Mouse (Mus musculus): ENCODE results near the gene Zfp683. TPM values are rescaled to one million over a fixed set of nuclear protein-coding genes. Genes with fewer than 3 reads are reported as not detected.
A peak's percentile ranks its signal among the peaks of the same experiment; 100 is the strongest.

Gene Zfp683
- not detected in 2 replicates for polyA plus RNA-seq (2014; fragmentation: Nextera tagmentation; extraction: Ambion mirVana)

- Histone ChIP-seq H3K27me3 (ENCODE audit: control insufficient read depth, insufficient read depth, low read length) (no peaks in the 10 kb centered on the region), H3K36me3 (replicated peaks; ENCODE audit: control insufficient read depth, insufficient read depth, low read depth, low read length) (no peaks in the 10 kb centered on the region), H3K9ac (replicated peaks; ENCODE audit: low read length) (no peak within 1 kb of the TSS), H3K4me3 (ENCODE audit: low read depth, low read length) (no peak within 1 kb of the TSS), H3K4me1 (ENCODE audit: control insufficient read depth, insufficient read depth, low read length) (no peaks in the 10 kb centered on the region), H3K9me3 (replicated peaks; ENCODE audit: control insufficient read depth, low read length) (no peaks in the 10 kb centered on the region), H3K27ac (replicated peaks; ENCODE audit: low read depth, low read length) (no peak within 1 kb of the TSS), H3K4me2 (ENCODE audit: low read depth, low read length) (no peak within 1 kb of the TSS)
- DNase-seq (ENCODE audit: low spot score) (no peak), ATAC-seq (replicated peaks; ENCODE audit: insufficient number of reproducible peaks, low FRiP score, low TSS enrichment, low read depth) (no peak)
- 82% methylated on average over 3 of the region's 3 CpGs for WGBS
These were observed at the start of gene Zfp683 for GRCm38 (mm10) chr4:134053538-134053937. TSS of gene Zfp683 (plus strand) at chr4:134053838.

GRCm38 (mm10) chr4:134005581-134006358, 47.9 kb upstream of the Zfp683 start:
- Histone ChIP-seq H3K36me3 (replicated peaks; ENCODE audit: control insufficient read depth, insufficient read depth, low read depth, low read length) (no peaks in the 10 kb centered on the region), H3K9me3 (replicated peaks; ENCODE audit: control insufficient read depth, low read length) (no peaks in the 10 kb centered on the region), H3K9ac (replicated peaks; ENCODE audit: low read length) (no peak overlapping the region), H3K4me1 (ENCODE audit: control insufficient read depth, insufficient read depth, low read length) (no peaks in the 10 kb centered on the region), H3K4me3 (ENCODE audit: low read depth, low read length) (no peak overlapping the region), H3K27me3 (ENCODE audit: control insufficient read depth, insufficient read depth, low read length) (no peaks in the 10 kb centered on the region), H3K27ac (replicated peaks; ENCODE audit: low read depth, low read length) (no peak overlapping the region), H3K4me2 (ENCODE audit: low read depth, low read length) (no peak overlapping the region; the same call in 1 of the 2 replicates)
- ATAC-seq (replicated peaks; ENCODE audit: insufficient number of reproducible peaks, low FRiP score, low TSS enrichment, low read depth) (no peak), DNase-seq (ENCODE audit: low spot score) (no peak)
- WGBS = 85% methylated on average over 12 of the region's 12 CpGs

GRCm38 (mm10) chr4:134006845-134007244, 46.8 kb upstream of the Zfp683 start:
- Histone ChIP-seq H3K4me3 (ENCODE audit: low read depth, low read length) (no peak overlapping the region), H3K4me1 (ENCODE audit: control insufficient read depth, insufficient read depth, low read length) (no peaks in the 10 kb centered on the region), H3K4me2 (ENCODE audit: low read depth, low read length) (no peak overlapping the region), H3K9me3 (replicated peaks; ENCODE audit: control insufficient read depth, low read length) (no peaks in the 10 kb centered on the region), H3K36me3 (replicated peaks; ENCODE audit: control insufficient read depth, insufficient read depth, low read depth, low read length) (no peaks in the 10 kb centered on the region), H3K27ac (replicated peaks; ENCODE audit: low read depth, low read length) (no peak overlapping the region), H3K27me3 (ENCODE audit: control insufficient read depth, insufficient read depth, low read length) (no peaks in the 10 kb centered on the region), H3K9ac (replicated peaks; ENCODE audit: low read length) (no peak overlapping the region)
- DNase-seq (ENCODE audit: low spot score) (no peak), ATAC-seq (replicated peaks; ENCODE audit: insufficient number of reproducible peaks, low FRiP score, low TSS enrichment, low read depth) (no peak)
- 93% methylated on average over 3 of the region's 3 CpGs for WGBS

DNA sequence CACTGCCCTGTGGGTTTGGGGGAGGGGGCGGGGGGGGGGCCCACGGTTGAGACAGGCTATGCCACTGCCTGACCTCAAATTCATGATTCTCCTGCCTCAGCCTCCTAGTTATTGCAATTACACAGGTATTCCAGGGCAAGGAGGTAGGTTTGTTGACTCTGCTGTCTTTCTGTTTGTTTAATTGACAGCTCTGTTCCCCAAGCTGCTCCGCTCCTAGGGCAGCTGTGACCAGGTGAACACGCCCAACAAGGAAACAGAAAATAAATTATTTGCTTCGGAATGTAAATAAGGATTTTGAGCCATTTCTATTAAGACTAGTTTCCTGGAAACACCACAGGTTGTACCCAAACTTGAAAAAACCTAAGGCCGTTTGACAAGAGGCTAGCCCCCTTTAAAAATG, 43.9 kb upstream of the Zfp683 start:
- Histone ChIP-seq H3K9me3 (replicated peaks; ENCODE audit: control insufficient read depth, low read length) (no peaks in the 10 kb centered on the region), H3K4me3 (ENCODE audit: low read depth, low read length) (no peak overlapping the region), H3K4me1 (ENCODE audit: control insufficient read depth, insufficient read depth, low read length) (peaks cover 3% of the 10 kb centered on the region; the same call in 1 of the 2 replicates), H3K27ac (replicated peaks; ENCODE audit: low read depth, low read length) (no peak overlapping the region), H3K4me2 (ENCODE audit: low read depth, low read length) (no peak overlapping the region), H3K36me3 (replicated peaks; ENCODE audit: control insufficient read depth, insufficient read depth, low read depth, low read length) (no peaks in the 10 kb centered on the region), H3K27me3 (ENCODE audit: control insufficient read depth, insufficient read depth, low read length) (no peaks in the 10 kb centered on the region), H3K9ac (replicated peaks; ENCODE audit: low read length) (no peak overlapping the region)
- no peak for DNase-seq (ENCODE audit: low spot score)
- WGBS = 76% methylated on average over 6 of the region's 6 CpGs
- no peak for ATAC-seq (replicated peaks; ENCODE audit: insufficient number of reproducible peaks, low FRiP score, low TSS enrichment, low read depth)

- H3K4me1 ChIP-seq (ENCODE audit: control insufficient read depth, insufficient read depth, low read length) = peaks cover 3% of the 10 kb centered on the region; the same call in 1 of the 2 replicates
- DNase-seq (ENCODE audit: low spot score) = peak; percentile 59
- H3K9ac ChIP-seq (replicated peaks; ENCODE audit: low read length) = 0 out of 2 replicates have a peak overlapping the region, but pooled peaks have one; percentile 13
- H3K36me3 ChIP-seq (replicated peaks; ENCODE audit: control insufficient read depth, insufficient read depth, low read depth, low read length) = no peaks in the 10 kb centered on the region
- H3K27ac ChIP-seq (replicated peaks; ENCODE audit: low read depth, low read length) = no peak overlapping the region
- WGBS = 12% methylated on average over 16 of the region's 16 CpGs
- ATAC-seq (replicated peaks; ENCODE audit: insufficient number of reproducible peaks, low FRiP score, low TSS enrichment, low read depth) = peak; percentile 58; the same call in 1 of the 2 replicates
- no peaks in the 10 kb centered on the region for H3K27me3 ChIP-seq (ENCODE audit: control insufficient read depth, insufficient read depth, low read length)
- no peaks in the 10 kb centered on the region for H3K9me3 ChIP-seq (replicated peaks; ENCODE audit: control insufficient read depth, low read length)
- peak overlapping the region; percentile 16; the same call in 1 of the 2 replicates for H3K4me2 ChIP-seq (ENCODE audit: low read depth, low read length)
- no peak overlapping the region for H3K4me3 ChIP-seq (ENCODE audit: low read depth, low read length)
These were observed 41.9 kb upstream of the Zfp683 start for GRCm38 (mm10) chr4:134011450-134012414.

GRCm38 (mm10) chr4:134012858-134013528, 40.6 kb upstream of the Zfp683 start:
- Histone ChIP-seq H3K9ac (replicated peaks; ENCODE audit: low read length) (no peak overlapping the region), H3K4me1 (ENCODE audit: control insufficient read depth, insufficient read depth, low read length) (peaks cover 12% of the 10 kb centered on the region), H3K27me3 (ENCODE audit: control insufficient read depth, insufficient read depth, low read length) (no peaks in the 10 kb centered on the region), H3K4me2 (ENCODE audit: low read depth, low read length) (no peak overlapping the region), H3K36me3 (replicated peaks; ENCODE audit: control insufficient read depth, insufficient read depth, low read depth, low read length) (no peaks in the 10 kb centered on the region), H3K4me3 (ENCODE audit: low read depth, low read length) (no peak overlapping the region), H3K27ac (replicated peaks; ENCODE audit: low read depth, low read length) (no peak overlapping the region), H3K9me3 (replicated peaks; ENCODE audit: control insufficient read depth, low read length) (no peaks in the 10 kb centered on the region)
- WGBS = 46% methylated on average over 12 of the region's 12 CpGs
- DNase-seq (ENCODE audit: low spot score) = peak; percentile 53
- no peak for ATAC-seq (replicated peaks; ENCODE audit: insufficient number of reproducible peaks, low FRiP score, low TSS enrichment, low read depth)

DNA sequence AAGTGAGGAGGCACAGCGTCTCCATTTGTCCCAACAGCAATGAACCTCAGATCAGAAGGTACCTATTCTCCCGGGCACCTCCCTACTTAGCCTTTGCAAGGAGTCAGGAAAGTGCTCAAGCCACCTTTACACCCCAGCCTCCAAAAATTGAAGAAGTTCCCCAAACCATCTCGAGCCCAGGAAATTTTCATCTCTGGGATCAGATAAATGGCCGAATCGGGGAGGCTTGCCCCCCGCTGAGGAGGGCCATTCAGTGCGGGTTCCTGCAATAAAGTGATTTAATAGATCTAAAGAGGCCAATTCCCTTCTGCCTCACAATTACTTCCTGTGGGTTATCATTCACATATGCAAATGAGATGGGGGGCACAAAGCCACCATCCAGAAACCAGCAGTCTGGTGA, 37.4 kb upstream of the Zfp683 start:
- no peak overlapping the region for H3K4me2 ChIP-seq (ENCODE audit: low read depth, low read length)
- no peak overlapping the region for H3K27ac ChIP-seq (replicated peaks; ENCODE audit: low read depth, low read length)
- 6% methylated on average over 7 of the region's 7 CpGs for WGBS
- H3K4me1 ChIP-seq (ENCODE audit: control insufficient read depth, insufficient read depth, low read length) = peaks cover 19% of the 10 kb centered on the region
- no peaks in the 10 kb centered on the region for H3K9me3 ChIP-seq (replicated peaks; ENCODE audit: control insufficient read depth, low read length)
- ATAC-seq (replicated peaks; ENCODE audit: insufficient number of reproducible peaks, low FRiP score, low TSS enrichment, low read depth) (no peak), DNase-seq (ENCODE audit: low spot score) (no peak)
- no peak overlapping the region for H3K4me3 ChIP-seq (ENCODE audit: low read depth, low read length)
- H3K27me3 ChIP-seq (ENCODE audit: control insufficient read depth, insufficient read depth, low read length) = no peaks in the 10 kb centered on the region
- H3K36me3 ChIP-seq (replicated peaks; ENCODE audit: control insufficient read depth, insufficient read depth, low read depth, low read length) = no peaks in the 10 kb centered on the region
- no peak overlapping the region for H3K9ac ChIP-seq (replicated peaks; ENCODE audit: low read length)

Data from embryonic facial prominence, embryonic 11.5 days (tissue).